Mouse (Mus musculus) forelimb bud, embryonic 11.5 days (tissue): ENCODE measurements around the gene Dnajc11.

ENCODE experiments used
- DNase-seq: peaks from one replicate; pipeline ENCODE4 v3.0.0-alpha.2; 2012; ENCODE audit warnings: low read depth, low spot score

Dnajc11 gene

DNA sequence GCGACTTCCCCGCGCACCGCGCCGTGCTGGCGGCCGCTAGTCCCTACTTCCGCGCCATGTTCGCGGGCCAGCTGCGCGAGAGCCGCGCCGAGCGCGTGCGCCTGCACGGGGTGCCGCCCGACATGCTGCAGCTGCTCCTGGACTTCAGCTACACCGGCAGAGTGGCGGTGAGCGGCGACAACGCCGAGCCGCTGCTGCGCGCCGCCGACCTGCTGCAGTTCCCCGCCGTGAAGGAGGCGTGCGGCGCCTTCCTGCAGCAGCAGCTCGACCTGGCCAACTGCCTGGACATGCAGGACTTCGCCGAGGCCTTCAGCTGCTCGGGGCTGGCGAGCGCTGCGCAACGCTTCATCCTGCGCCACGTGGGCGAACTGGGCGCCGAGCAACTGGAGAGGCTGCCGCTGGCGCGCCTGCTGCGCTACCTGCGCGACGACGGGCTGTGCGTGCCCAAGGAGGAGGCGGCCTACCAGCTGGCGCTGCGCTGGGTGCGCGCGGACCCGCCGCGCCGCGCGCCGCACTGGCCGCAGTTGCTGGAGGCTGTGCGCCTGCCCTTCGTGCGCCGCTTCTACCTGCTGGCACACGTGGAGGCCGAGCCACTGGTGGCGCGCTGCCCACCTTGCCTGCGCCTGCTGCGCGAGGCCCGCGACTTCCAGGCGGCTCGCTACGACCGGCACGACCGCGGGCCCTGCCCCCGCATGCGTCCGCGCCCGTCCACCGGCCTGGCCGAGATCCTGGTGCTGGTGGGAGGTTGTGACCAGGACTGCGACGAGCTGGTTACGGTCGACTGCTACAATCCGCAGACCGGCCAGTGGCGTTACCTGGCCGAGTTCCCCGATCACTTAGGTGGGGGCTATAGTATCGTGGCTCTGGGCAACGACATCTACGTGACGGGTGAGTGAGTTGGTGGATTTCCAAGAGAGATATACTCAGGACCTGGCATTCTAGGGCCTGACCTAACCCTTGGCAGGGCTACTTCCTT lies 75.9 kb downstream of the Dnajc11 start:
- no peak for DNase-seq

DNA sequence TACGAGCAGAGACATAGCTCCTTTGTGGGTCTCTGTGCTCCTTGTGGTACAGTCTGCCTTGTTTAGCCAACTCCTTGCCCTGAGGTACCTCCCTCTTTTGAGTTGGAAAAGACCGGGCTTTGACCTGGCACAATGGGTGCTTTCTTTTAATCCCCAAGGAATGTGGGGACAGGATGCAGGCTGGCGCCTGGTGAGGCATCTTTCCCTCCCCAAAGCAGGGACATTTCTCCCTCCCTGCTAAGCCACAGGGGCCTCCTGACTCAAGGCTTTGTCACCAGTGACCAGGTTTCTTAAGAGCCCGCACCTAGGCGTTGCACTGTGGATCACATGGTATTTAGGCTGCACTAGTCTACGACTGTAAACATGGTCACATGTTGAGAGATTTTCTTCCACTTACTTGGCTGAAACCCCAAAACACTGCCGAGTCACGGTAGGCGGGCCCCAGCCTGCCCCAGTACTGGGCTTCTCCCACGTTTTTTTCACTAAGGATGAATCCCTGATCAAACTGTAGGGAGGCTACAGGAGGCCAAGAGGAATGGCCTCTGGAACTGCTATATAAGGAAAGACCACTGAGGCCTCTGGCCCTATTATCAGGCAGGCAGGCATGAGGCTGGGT lies 76.7 kb downstream of the Dnajc11 start:
- no peak for DNase-seq

DNA sequence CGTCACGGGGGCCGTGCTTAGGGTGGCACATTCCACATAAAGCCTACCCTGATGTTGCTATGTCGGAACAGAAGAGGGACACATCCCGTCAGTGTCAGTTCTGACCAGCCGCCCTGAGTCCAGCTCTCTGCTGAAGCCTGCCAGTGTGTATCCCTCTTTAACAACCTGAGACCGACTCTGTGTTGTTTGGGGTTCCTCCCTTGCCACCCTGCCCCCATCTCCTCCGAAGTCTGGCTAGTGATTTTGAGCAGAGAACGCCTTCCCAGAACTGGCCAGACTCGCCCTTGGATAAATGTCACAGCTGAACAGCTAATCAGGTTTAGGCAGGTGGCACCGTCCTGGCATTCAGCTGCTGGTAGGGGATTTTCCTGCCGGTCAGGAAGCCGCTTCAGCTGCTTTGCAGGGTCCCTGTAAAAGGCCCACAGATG lies 77.2 kb downstream of the Dnajc11 start:
- DNase-seq, result no peak

DNA sequence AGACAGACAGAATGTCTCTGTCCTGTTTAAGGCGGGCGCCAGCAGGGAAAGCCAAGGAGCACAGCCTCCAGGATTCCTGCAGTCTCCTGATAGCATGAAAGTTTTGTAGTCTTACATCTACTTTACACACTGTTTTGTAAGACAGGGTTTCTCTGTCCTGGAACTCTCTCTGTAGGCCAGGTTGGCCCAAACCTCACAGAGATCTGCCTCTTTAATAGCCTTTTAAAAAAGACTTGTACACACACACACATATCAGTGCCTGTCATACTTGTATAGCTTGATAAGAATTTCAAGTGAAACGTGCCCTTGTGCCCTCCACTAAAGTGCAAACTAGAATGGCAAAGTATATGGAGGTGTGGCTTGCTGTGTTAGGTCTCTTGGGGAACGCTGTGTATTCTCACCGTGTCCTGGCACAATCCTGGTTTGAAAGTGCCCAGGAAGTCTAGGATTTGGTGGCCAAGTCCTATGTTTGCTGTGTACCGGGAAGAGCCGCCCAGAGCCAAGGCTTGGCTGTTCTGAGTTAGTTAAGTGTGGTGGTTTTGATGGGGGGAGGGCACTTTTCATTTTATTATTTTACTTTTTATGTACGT lies 77.8 kb downstream of the Dnajc11 start:
- no peak for DNase-seq

DNA sequence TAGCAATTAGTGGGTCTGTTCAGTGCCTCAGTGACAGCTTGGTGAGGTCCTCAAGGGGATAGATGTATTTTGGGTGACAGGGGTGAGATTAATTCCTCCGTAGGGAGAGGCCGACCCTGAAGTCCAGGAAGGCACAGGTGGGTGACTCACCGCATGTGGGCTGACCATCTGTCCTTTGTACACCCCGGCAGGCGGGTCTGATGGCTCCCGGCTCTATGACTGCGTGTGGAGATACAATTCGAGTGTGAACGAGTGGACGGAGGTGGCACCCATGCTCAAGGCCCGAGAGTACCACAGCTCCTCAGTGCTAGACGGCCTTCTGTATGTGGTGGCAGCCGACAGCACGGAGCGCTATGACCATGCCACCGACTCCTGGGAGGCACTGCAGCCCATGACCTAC lies 78.6 kb downstream of the Dnajc11 start:
- DNase-seq, result no peak

DNA sequence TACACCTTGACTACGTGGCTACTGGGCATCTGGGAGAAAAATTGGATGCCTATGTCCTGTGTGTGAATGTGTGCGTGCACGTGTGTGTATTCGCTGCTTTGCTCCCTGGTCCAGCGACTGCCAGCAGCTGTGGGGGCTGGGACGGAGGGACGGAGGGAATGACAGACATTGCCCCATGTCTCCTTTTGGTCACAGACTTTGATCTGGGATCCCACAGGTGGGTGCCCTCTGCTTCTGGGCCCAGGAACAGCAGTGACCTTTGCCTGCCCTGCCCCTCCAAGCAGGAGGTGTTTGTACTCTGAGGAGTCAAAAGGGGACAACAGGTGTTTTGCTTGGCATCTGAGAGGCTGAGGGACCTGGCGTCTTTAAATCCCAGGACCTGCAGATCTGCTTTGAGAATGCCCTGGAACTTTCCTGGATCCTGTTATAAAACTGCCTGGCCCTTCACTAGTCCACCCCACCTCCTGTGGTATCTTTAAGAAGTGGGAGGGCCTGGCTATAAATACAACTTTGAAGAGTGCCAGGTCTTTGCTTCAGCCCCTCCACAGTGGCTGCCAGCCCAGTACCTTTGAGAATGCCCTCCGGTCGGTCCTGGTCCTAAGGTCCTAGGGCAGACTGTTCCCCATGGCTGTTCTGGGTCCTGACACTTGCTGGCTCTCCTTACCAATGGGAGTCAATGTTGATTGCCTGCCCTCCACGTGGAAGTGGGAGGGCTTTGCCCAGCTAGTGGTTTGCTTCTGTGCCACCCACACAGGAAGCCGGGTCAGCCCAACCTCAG lies 79.7 kb downstream of the Dnajc11 start:
- no peak for DNase-seq

DNA sequence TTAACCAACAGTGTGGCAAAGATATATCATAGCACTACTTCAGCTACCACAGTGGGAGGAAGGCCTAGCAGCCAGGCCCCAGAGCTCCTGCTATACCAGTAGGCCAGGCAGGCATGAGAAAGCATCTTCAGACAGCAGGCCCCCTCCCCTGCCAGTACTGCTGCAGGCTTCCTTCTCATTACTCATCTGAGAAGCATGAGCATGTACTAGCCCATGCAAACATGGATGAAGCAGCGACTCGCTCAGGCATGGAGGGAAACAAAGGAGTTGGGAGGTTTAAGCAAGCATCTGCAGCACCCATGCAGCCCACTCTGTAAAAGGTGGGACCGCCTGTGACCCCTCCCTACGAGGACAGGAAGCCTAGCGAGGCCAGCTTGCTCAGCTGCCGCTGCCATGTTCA lies 85.6 kb downstream of the Dnajc11 start:
- no peak for DNase-seq

DNA sequence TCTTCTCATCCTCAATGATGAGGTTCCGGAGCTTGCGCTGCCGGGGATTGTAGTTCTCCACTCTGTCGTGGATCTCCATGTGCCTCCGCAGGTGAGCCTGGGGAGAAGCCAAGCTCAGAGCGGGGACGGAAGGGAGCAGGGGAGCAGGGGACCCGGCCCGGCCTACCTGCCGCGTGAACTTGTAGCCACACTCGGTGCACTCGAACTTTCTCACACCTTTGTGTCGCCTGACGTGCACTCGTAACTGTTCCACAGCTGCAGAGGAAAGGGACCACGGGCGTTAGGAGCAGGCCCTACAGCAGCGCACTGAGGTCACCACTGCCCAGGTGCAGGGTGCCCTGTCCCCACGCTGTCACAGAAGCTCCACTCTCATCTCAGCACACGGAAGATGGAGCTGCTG lies 86.5 kb downstream of the Dnajc11 start:
- DNase-seq, result no peak

DNA sequence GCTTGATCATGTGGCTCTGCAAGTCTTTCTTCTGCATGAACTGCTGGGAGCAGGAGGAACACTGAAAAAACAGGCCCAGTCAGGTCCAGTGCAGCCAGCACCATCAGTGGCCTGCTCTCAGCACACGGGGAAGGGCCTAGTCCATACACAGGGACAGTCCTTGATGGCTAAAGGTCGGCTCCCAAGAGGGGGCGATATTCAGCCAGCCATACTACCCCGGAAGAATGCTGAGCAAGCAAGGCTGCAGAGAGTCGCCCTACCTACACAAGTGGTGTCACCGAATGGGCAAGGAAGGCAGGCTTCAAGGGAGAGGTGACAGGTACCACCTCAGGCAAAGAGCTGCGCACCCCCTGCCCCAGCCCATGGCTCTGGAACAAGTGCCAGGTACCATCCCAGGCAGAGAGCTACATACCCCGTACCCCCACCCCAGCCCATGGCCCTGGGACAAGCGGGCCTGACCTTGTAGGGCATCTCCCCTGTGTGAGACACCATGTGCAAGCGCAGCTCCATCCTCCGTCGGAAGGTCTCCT lies 88.1 kb downstream of the Dnajc11 start:
- no peak for DNase-seq

DNA sequence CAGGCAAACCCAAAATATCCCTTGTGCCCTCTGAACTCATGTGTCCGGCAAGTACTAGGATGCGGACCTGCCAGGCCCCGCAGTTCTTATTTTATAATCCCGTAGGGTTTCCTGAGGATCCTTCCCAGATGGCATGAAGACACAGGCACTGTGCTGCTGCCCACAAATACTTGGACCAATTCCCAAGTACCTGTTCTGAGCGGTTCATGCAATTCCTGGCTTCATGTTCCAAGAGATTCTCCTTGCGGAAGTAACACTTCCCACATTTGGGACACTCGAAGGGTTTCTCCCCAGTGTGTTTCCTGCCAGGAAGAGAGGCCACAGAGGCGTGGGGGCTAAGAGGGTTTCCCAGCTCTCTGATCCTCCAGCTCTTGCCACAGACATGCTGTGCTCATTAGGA lies 89.0 kb downstream of the Dnajc11 start:
- no peak for DNase-seq

DNA sequence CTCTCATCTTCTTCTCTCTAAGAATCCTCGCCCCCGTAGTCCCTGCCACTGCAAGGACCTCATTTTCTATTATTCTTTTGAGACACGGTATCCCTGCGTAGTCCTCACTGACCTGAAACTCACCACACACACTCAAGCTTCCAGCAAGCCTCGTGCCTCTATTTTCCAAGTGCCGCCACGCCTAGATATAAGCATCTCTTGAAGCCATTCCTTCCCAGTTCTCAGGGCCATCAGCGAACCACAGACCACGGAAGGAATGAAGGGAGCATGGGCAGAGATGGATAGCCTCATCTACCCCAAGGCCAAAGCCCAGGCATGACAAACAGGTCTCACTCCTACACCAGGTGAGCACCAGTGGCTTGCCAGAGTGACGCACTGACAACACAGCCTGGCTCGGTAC lies 91.0 kb downstream of the Dnajc11 start:
- no peak for DNase-seq

DNA sequence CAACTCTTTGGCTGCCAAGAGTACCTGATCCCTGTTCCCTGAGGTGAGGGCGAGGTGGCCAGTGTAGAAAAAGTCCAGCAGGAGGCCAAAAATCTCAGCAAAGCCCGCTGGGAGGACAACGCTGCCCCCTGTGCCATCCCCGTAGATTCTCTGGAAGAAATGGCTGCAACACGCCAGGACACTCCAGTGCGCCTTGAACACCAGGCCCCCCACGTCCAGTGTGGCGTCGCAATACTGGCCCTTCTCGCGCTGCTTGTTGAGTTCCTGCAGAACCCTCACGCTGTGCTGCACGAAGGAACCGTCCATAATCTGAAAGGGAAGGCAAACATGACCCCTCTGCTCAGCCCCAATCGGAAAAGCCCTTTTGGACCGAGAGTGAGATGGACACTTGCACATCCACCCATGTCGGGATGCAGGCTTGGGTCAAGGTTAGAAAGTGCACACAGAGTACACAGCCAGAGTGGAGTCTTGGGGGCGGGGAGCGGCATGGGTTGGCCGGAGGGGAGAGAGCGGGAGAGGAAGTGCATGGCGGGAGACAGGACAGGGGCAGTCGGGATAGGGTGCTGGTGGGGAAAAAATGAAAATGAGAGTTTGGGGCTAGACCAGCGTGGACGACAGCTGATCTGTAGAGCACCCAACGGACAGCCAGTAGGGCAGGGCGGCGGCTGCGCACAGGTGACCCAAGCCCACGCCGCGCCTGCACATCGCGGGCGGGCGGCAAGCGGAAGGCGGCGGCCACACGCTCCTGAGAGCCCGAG lies 93.4 kb downstream of the Dnajc11 start:
- DNase-seq, result no peak

DNA sequence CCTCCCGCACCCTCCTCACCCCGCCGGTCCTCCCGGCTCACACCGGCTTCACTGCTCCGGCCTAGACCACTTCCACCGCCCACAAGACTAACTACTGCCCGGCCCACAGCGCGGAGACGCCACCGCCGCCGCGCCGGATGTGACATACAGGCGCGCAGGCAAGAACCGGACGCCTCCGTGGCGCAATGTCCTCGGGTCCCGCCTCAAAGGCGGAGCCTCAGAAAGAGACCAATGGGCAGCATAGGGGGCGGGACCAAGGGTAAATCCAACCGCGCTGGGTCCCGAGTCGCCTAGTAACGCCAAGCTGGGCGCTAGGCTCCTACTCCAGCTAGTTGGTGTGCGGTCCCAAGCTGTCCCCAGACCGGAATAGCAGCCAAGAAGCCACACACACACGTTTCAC lies 94.0 kb downstream of the Dnajc11 start, which contains the start of gene Zbtb48:
Gene Zbtb48, minus strand, starts transcription at position 148 of the 400 bp plus-strand sequence.
- DNase-seq, result peak; percentile 95

DNA sequence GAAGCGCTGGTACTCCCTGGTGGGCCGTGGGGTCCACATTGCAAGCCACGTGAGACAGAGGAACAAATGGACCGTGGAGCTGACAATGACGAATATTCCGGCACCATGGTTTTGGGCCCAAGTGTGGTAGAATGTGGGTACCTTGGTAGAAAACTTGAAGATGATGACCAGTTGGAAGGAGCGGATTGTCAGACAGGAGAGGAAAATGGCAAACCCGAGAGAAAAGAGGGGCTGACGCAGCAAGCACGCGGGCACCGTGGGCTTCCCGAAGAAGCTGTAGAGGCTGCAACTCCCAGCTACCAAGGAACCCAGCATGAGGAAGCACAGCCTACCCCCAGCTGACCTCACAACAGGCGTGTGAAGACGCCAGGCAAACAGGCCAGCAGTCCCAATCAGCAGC lies 95.0 kb downstream of the Dnajc11 start:
- no peak for DNase-seq

DNA sequence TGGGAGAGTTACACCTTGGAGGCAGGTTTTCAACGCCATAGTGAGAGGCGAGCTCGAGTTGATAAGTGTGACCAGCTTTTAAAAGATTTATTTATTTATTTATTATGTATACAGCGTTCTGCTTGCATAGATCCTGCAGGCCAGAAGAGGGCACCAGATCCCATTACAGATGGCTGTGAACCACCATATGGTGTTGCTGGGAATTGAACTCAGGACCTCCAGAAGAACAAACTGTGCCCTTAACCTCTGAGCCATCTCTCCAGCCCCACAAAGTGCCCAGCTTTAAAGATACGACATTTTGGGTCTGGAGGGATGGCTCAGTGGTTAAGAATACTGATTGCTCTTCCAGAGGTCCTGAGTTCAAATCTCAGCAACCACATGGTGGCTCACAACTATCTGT lies 95.6 kb downstream of the Dnajc11 start:
- no peak for DNase-seq

DNA sequence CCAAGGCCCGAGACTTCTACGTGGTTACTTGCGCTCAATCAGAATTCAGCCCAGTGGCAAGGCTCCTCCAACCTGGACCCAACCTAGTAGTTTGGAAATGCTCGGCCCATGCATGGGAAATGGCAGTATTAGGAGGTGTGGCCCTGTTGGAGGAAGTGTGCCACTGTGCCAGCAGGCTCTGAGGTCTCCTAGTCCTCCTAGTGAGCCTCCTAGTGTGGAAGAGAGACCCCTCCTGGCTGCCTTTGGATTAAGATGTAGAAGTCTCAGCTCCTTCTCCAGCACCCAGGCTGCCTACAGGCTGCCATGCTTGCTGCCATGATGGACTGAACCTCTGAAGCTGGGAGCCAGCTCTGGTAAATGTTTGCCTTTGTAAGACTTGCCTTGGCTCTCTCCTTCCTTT lies 96.5 kb downstream of the Dnajc11 start:
- no peak for DNase-seq
